Mouse (Mus musculus) cortical plate, adult 2 months (tissue): Measurements from ENCODE around the gene Prkrip1. TPM values are rescaled to one million over a fixed set of nuclear protein-coding genes. Genes with fewer than 3 reads are reported as not detected.
"Not testable (repeated sequence)": the region's sequence is repeated elsewhere in the genome, so short reads cannot be mapped to it uniquely, and the experiment has no call there.

ENCODE experiments used
- H3K27ac ChIP-seq: fragments of 200-500 bp; 2 replicates; pipeline ENCODE4 v1.5.1; 2012; ENCODE audit warnings: low read length, control low read depth, inconsistent platforms; ENCODE audit not compliant: insufficient read depth
- H3K4me1 ChIP-seq: fragments of 200-500 bp; 2 replicates; pipeline ENCODE4 v1.6.1; 2011; ENCODE audit warnings: low read length; ENCODE audit not compliant: control insufficient read depth, insufficient read depth
- H3K4me3 ChIP-seq: fragments of 200-500 bp; 2 replicates; pipeline ENCODE4 v1.5.1; 2011; ENCODE audit warnings: mild to moderate bottlenecking, low read length, control low read depth; ENCODE audit not compliant: insufficient read depth
- CTCF ChIP-seq: fragments of 200-500 bp; IDR thresholded peaks from 2 replicates; pipeline ENCODE4 v1.5.1; 2011; ENCODE audit warnings: mild to moderate bottlenecking, control low read depth, low read length; ENCODE audit not compliant: insufficient read depth; ENCODE audit errors: extremely low read depth
- POLR2A ChIP-seq: fragments of 200-500 bp; IDR thresholded peaks from 2 replicates; pipeline ENCODE4 v1.6.1; 2011; ENCODE audit warnings: mild to moderate bottlenecking, low read length, control low read depth; ENCODE audit not compliant: insufficient read depth; ENCODE audit errors: extremely low read depth
- polyA plus RNA-seq: library from polyadenylated mRNA; depleted of rRNA; stranded (reverse); fragments of >200 nt; gene quantifications from 2 replicates; pipeline ENCODE4 v1.2.3, GENCODE M21; 2012

Gene Prkrip1
- polyA plus RNA-seq, 1 experiment, result 35.0 TPM

GRCm38 (mm10) chr5:136213716-136214115 is 15.0 kb upstream of the Prkrip1 start:
- no peak overlapping the region for H3K4me3 ChIP-seq
- no peak overlapping the region for H3K27ac ChIP-seq
- TF ChIP-seq POLR2A (no peak), CTCF (no peak)
- no peaks in the 10 kb centered on the region for H3K4me1 ChIP-seq

GRCm38 (mm10) chr5:136212716-136213115 is 14.0 kb upstream of the Prkrip1 start:
- Histone ChIP-seq H3K4me1 (no peaks in the 10 kb centered on the region), H3K27ac (no peak overlapping the region), H3K4me3 (no peak overlapping the region)
- TF ChIP-seq CTCF, result no peak
- TF ChIP-seq POLR2A, result no peak

- not testable (repeated sequence) for H3K4me1 ChIP-seq, H3K4me3 ChIP-seq, H3K27ac ChIP-seq
Measured at GRCm38 (mm10) chr5:136211341-136212102, 12.8 kb upstream of the Prkrip1 start.

GRCm38 (mm10) chr5:136210549-136210948 is 11.8 kb upstream of the Prkrip1 start:
- Histone ChIP-seq H3K27ac (no peak overlapping the region), H3K4me3 (no peak overlapping the region), H3K4me1 (no peaks in the 10 kb centered on the region)
- TF ChIP-seq POLR2A, result no peak
- TF ChIP-seq CTCF, result no peak

GRCm38 (mm10) chr5:136201832-136202231 is 3.1 kb upstream of the Prkrip1 start:
- Histone ChIP-seq H3K4me3 (no peak overlapping the region), H3K27ac (no peak overlapping the region), H3K4me1 (peaks cover 3% of the 10 kb centered on the region; the same call in 1 of the 2 replicates)
- TF ChIP-seq CTCF (peak; percentile 92), POLR2A (no peak)

GRCm38 (mm10) chr5:136199526-136199925 is 763 bp upstream of the Prkrip1 start:
- Histone ChIP-seq H3K4me1 (peaks cover 3% of the 10 kb centered on the region; the same call in 1 of the 2 replicates), H3K27ac (no peak overlapping the region), H3K4me3 (peak overlapping the region; percentile 84)
- TF ChIP-seq POLR2A (no peak), CTCF (no peak)

GRCm38 (mm10) chr5:136191870-136192269 is 6.9 kb downstream of the Prkrip1 start:
- Histone ChIP-seq H3K4me1 (no peaks in the 10 kb centered on the region), H3K27ac (no peak overlapping the region), H3K4me3 (no peak overlapping the region)
- TF ChIP-seq CTCF (no peak), POLR2A (no peak)

- Histone ChIP-seq H3K27ac (no peak overlapping the region), H3K4me1 (peaks cover 6% of the 10 kb centered on the region), H3K4me3 (no peak overlapping the region)
- TF ChIP-seq POLR2A, result no peak
- peak; percentile 86 for TF ChIP-seq CTCF
Measured at GRCm38 (mm10) chr5:136186723-136187122, 12.0 kb downstream of the Prkrip1 start.

GRCm38 (mm10) chr5:136183766-136184165 is 15.0 kb downstream of the Prkrip1 start:
- TF ChIP-seq POLR2A, result no peak
- 0 out of 2 replicates have a peak, but pooled peaks have one; percentile 1 for TF ChIP-seq CTCF
- H3K4me3 ChIP-seq, result no peak overlapping the region
- H3K27ac ChIP-seq, result no peak overlapping the region
- H3K4me1 ChIP-seq, result peaks cover 6% of the 10 kb centered on the region

- peaks cover 6% of the 10 kb centered on the region for H3K4me1 ChIP-seq
- no peak overlapping the region for H3K4me3 ChIP-seq
- no peak overlapping the region for H3K27ac ChIP-seq
- TF ChIP-seq POLR2A (no peak), CTCF (no peak)
Measured at GRCm38 (mm10) chr5:136182830-136183229, 15.9 kb downstream of the Prkrip1 start.
